Mouse (Mus musculus): ENCODE data around the gene Exoc3l2. TPM values are rescaled to one million over a fixed set of nuclear protein-coding genes. Genes with fewer than 3 reads are reported as not detected.

Gene Exoc3l2
- polyA plus RNA-seq, 1 experiment from 2014 or later = 0.84 TPM

Other genes starting within 250 kb of the Exoc3l2 start
- 36.2 and 38.2 TPM in 2 replicates for gene Opa3, start 235.0 kb upstream of the Exoc3l2 start, polyA plus RNA-seq (2015; fragmentation: Nextera tagmentation; extraction: Ambion mirVana)
- 57.3 and 64.0 TPM in 2 replicates for gene Vasp, start 191.5 kb upstream of the Exoc3l2 start, polyA plus RNA-seq (2015; fragmentation: Nextera tagmentation; extraction: Ambion mirVana)
- gene Ppm1n, start 183.3 kb upstream of the Exoc3l2 start, polyA plus RNA-seq (2015; fragmentation: Nextera tagmentation; extraction: Ambion mirVana) = not detected in 2 replicates
- 10.2 and 11.7 TPM in 2 replicates for gene Rtn2, start 180.7 kb upstream of the Exoc3l2 start, polyA plus RNA-seq (2015; fragmentation: Nextera tagmentation; extraction: Ambion mirVana)
- gene Fosb, start 153.3 kb upstream of the Exoc3l2 start, polyA plus RNA-seq (2015; fragmentation: Nextera tagmentation; extraction: Ambion mirVana) = 0.06 and 0.23 TPM in 2 replicates
- 93.2 and 106 TPM in 2 replicates for gene Ercc1, start 118.6 kb upstream of the Exoc3l2 start, polyA plus RNA-seq (2015; fragmentation: Nextera tagmentation; extraction: Ambion mirVana)
- gene Cd3eap, start 103.8 kb upstream of the Exoc3l2 start, polyA plus RNA-seq (2015; fragmentation: Nextera tagmentation; extraction: Ambion mirVana) = 29.4 and 30.5 TPM in 2 replicates
- 8.3 and 12.6 TPM in 2 replicates for gene Ppp1r13l, start 103.6 kb upstream of the Exoc3l2 start, polyA plus RNA-seq (2015; fragmentation: Nextera tagmentation; extraction: Ambion mirVana)
- gene Ercc2, start 81.3 kb upstream of the Exoc3l2 start, polyA plus RNA-seq (2015; fragmentation: Nextera tagmentation; extraction: Ambion mirVana) = 17.0 and 17.4 TPM in 2 replicates
- 14.5 and 14.8 TPM in 2 replicates for gene Klc3, start 59.2 kb upstream of the Exoc3l2 start, polyA plus RNA-seq (2015; fragmentation: Nextera tagmentation; extraction: Ambion mirVana)
- 2.1 TPM in 1 of 2 replicates, not detected in the other for gene Ckm, start 58.6 kb upstream of the Exoc3l2 start, polyA plus RNA-seq (2015; fragmentation: Nextera tagmentation; extraction: Ambion mirVana)
- gene Mark4, start 4.5 kb upstream of the Exoc3l2 start, polyA plus RNA-seq (2015; fragmentation: Nextera tagmentation; extraction: Ambion mirVana) = 10.2 and 12.4 TPM in 2 replicates
- 2.3 and 2.7 TPM in 2 replicates for gene Bloc1s3, start 45.0 kb downstream of the Exoc3l2 start, polyA plus RNA-seq (2015; fragmentation: Nextera tagmentation; extraction: Ambion mirVana)
- 60.2 and 64.1 TPM in 2 replicates for gene Trappc6a, start 45.1 kb downstream of the Exoc3l2 start, polyA plus RNA-seq (2015; fragmentation: Nextera tagmentation; extraction: Ambion mirVana)
- 0.08 and 0.15 TPM in 2 replicates for gene Nkpd1, start 54.5 kb downstream of the Exoc3l2 start, polyA plus RNA-seq (2015; fragmentation: Nextera tagmentation; extraction: Ambion mirVana)
- gene Ppp1r37, start 99.7 kb downstream of the Exoc3l2 start, polyA plus RNA-seq (2015; fragmentation: Nextera tagmentation; extraction: Ambion mirVana) = 26.0 and 30.3 TPM in 2 replicates
- 0.67 and 0.83 TPM in 2 replicates for gene Zfp296, start 114.0 kb downstream of the Exoc3l2 start, polyA plus RNA-seq (2015; fragmentation: Nextera tagmentation; extraction: Ambion mirVana)
- 169 and 174 TPM in 2 replicates for gene Gemin7, start 114.3 kb downstream of the Exoc3l2 start, polyA plus RNA-seq (2015; fragmentation: Nextera tagmentation; extraction: Ambion mirVana)
- 61.2 and 73.9 TPM in 2 replicates for gene Clasrp, start 141.2 kb downstream of the Exoc3l2 start, polyA plus RNA-seq (2015; fragmentation: Nextera tagmentation; extraction: Ambion mirVana)
- gene Relb, start 166.1 kb downstream of the Exoc3l2 start, polyA plus RNA-seq (2015; fragmentation: Nextera tagmentation; extraction: Ambion mirVana) = 7.5 and 10.5 TPM in 2 replicates
- 69.8 and 74.7 TPM in 2 replicates for gene Clptm1, start 201.7 kb downstream of the Exoc3l2 start, polyA plus RNA-seq (2015; fragmentation: Nextera tagmentation; extraction: Ambion mirVana)
- 11.5 TPM in 1 of 2 replicates, not detected in the other for gene Apoc2, start 214.6 kb downstream of the Exoc3l2 start, polyA plus RNA-seq (2015; fragmentation: Nextera tagmentation; extraction: Ambion mirVana)
- 0.69 TPM in 1 of 2 replicates, not detected in the other for gene Gm44805, start 218.1 kb downstream of the Exoc3l2 start, polyA plus RNA-seq (2015; fragmentation: Nextera tagmentation; extraction: Ambion mirVana)
- 1.5 TPM in 1 of 2 replicates, not detected in the other for gene Apoc4, start 218.1 kb downstream of the Exoc3l2 start, polyA plus RNA-seq (2015; fragmentation: Nextera tagmentation; extraction: Ambion mirVana)
- gene Apoc1, start 229.3 kb downstream of the Exoc3l2 start, polyA plus RNA-seq (2015; fragmentation: Nextera tagmentation; extraction: Ambion mirVana) = 10.3 and 17.3 TPM in 2 replicates
- gene Apoe, start 235.9 kb downstream of the Exoc3l2 start, polyA plus RNA-seq (2015; fragmentation: Nextera tagmentation; extraction: Ambion mirVana) = 200 and 263 TPM in 2 replicates

All from embryonic facial prominence, embryonic 13.5 days (tissue).